In genomic region chr17:56356921-56357885, GRCm38 (mm10) we compare ENCODE assay signal across 8 mouse cellular contexts. TPM values are rescaled to one million over a fixed set of nuclear protein-coding genes. Genes with fewer than 3 reads are reported as not detected.
DNase-seq lines count a peak whose midpoint lies in the region; ATAC-seq and TF ChIP-seq lines count a peak whose summit lies in the region.

No protein-coding gene starts in this region.

- H3K4me3 ChIP-seq in hindbrain, postnatal 0 days (ENCODE audit: low read length), result no peak overlapping the region

- no peaks in the 10 kb centered on the region for H3K27me3 ChIP-seq in hindbrain, postnatal 0 days (ENCODE audit: insufficient read depth, low read length)

- H3K4me1 ChIP-seq in hindbrain, postnatal 0 days (ENCODE audit: insufficient read depth, low read length), result peaks cover 9% of the 10 kb centered on the region; the same call in 1 of the 2 replicates

- WGBS in hindbrain, postnatal 0 days, result 70% methylated on average over 9 of the region's 9 CpGs

- H3K27ac ChIP-seq in hindbrain, postnatal 0 days, result 0 out of 2 replicates have a peak overlapping the region, but pooled peaks have one; percentile 12

- DNase-seq in WW6 (ENCODE audit: low read depth, low spot score), result peak; percentile 45
- DNase-seq in cerebellum, adult 9-10 months, result peak; percentile 90
- DNase-seq in frontal cortex, adult 2 months (ENCODE audit: extremely low spot score in 1 of 2, low spot score in 1 of 2), result peak; percentile 65 to 90
- DNase-seq in hindbrain, postnatal 0 days (ENCODE audit: low spot score), result peak; percentile 94
- peak; percentile 64 to 71 for DNase-seq in layer of hippocampus, postnatal 36 days
- DNase-seq in lung, postnatal 25 days (ENCODE audit: low spot score), result peak; percentile 70
- DNase-seq in retina, embryonic 14.5 days (ENCODE audit: low spot score), result peak; percentile 94
- DNase-seq in urinary bladder, postnatal 36 days (ENCODE audit: low spot score in 2 of 2), result peak; percentile 55 to 70

- no peaks in the 10 kb centered on the region for H3K9me3 ChIP-seq in hindbrain, postnatal 0 days (ENCODE audit: low read length)

- H3K36me3 ChIP-seq in hindbrain, postnatal 0 days (ENCODE audit: insufficient read depth, low read length), result peaks cover 35% of the 10 kb centered on the region; the same call in 1 of the 2 replicates

- peak; percentile 99 for TF ChIP-seq CTCF in hindbrain, postnatal 0 days (IDR thresholded peaks at IDR 0.05; ENCODE audit: low read depth)

- H3K4me2 ChIP-seq in hindbrain, postnatal 0 days (ENCODE audit: low read depth, low read length), result no peak overlapping the region

- peak; percentile 72 for ATAC-seq in hindbrain, postnatal 0 days

- no peak overlapping the region for H3K9ac ChIP-seq in hindbrain, postnatal 0 days (replicated peaks; ENCODE audit: low read length)

RNA-seq across cellular contexts. Expression of gene Kdm4b, which starts 31.3 kb away (rescaled TPM):
- 43.8 and 49.9 TPM in 2 replicates for polyA plus RNA-seq in frontal cortex, adult 2 months (2012; rRNA removed)
- total RNA-seq in hindbrain, postnatal 0 days (2014; rRNA removed), result 137 and 144 TPM in 2 replicates
- 42.5 and 42.6 TPM in 2 replicates for polyA plus RNA-seq in hindbrain, postnatal 0 days (2015; fragmentation: Nextera tagmentation; extraction: Ambion mirVana)
- 10 to 100 TPM; 84.3 to 96.2 TPM for total RNA-seq in layer of hippocampus, postnatal 36 days (2021)

RNA-seq across cellular contexts. Expression of gene Uhrf1, which starts 54.1 kb away (rescaled TPM):
- 1.8 and 2.1 TPM in 2 replicates for polyA plus RNA-seq in frontal cortex, adult 2 months (2012; rRNA removed)
- total RNA-seq in hindbrain, postnatal 0 days (2014; rRNA removed), result 28.2 and 31.4 TPM in 2 replicates
- 18.8 and 20.5 TPM in 2 replicates for polyA plus RNA-seq in hindbrain, postnatal 0 days (2015; fragmentation: Nextera tagmentation; extraction: Ambion mirVana)
- 1 to 10 TPM; 1.2 to 1.3 TPM for total RNA-seq in layer of hippocampus, postnatal 36 days (2021)

RNA-seq across cellular contexts. Expression of gene Arrdc5, which starts 57.1 kb away (rescaled TPM):
- not detected in 2 replicates for polyA plus RNA-seq in frontal cortex, adult 2 months (2012; rRNA removed)
- total RNA-seq in hindbrain, postnatal 0 days (2014; rRNA removed), result not detected in 2 replicates
- not detected in 2 replicates for polyA plus RNA-seq in hindbrain, postnatal 0 days (2015; fragmentation: Nextera tagmentation; extraction: Ambion mirVana)
- total RNA-seq in layer of hippocampus, postnatal 36 days (2021), result not detected

Comparison
In these comparisons a context has a peak if more than half of its experiments do, and no peak if none do; other contexts are left out.
1. RNA of gene Uhrf1, which starts 54.1 kb away (total RNA-seq): 28.2 to 31.4 TPM in hindbrain, postnatal 0 days; 1.2 to 1.3 TPM in layer of hippocampus, postnatal 36 days; every median in the first group is over 10 times any median in the second.
2. Peak in every context shown above with its lines, with median percentiles within 50 percentile points of each other: DNase-seq.